Mouse (Mus musculus): ENCODE data around the gene Ttyh2. TPM values are rescaled to one million over a fixed set of nuclear protein-coding genes. Genes with fewer than 3 reads are reported as not detected.

Ttyh2 gene
- polyA plus RNA-seq, 1 experiment from 2014 or later: 17.3 TPM

GRCm38 (mm10) chr11:114653664-114654063, 21.6 kb upstream of the Ttyh2 start:
- Histone ChIP-seq H3K27me3 (ENCODE audit: control insufficient read depth, insufficient read depth, low read length) (no peaks in the 10 kb centered on the region; the same call in 1 of the 2 replicates), H3K9ac (ENCODE audit: low read length) (no peak overlapping the region), H3K36me3 (ENCODE audit: control insufficient read depth, insufficient read depth, low read length) (no peaks in the 10 kb centered on the region), H3K27ac (ENCODE audit: low read length) (no peak overlapping the region), H3K4me1 (ENCODE audit: control insufficient read depth, insufficient read depth, low read length) (no peaks in the 10 kb centered on the region), H3K9me3 (replicated peaks; ENCODE audit: control insufficient read depth, low read length) (no peaks in the 10 kb centered on the region), H3K4me3 (replicated peaks; ENCODE audit: low read length) (no peak overlapping the region), H3K4me2 (ENCODE audit: low read depth, low read length) (no peak overlapping the region)
- WGBS: 79% methylated on average over 6 of the region's 6 CpGs
- ATAC-seq (ENCODE audit: insufficient read depth, low FRiP score): no peak

GRCm38 (mm10) chr11:114654552-114654951, 20.7 kb upstream of the Ttyh2 start:
- Histone ChIP-seq H3K4me2 (ENCODE audit: low read depth, low read length) (no peak overlapping the region), H3K4me1 (ENCODE audit: control insufficient read depth, insufficient read depth, low read length) (no peaks in the 10 kb centered on the region), H3K9me3 (replicated peaks; ENCODE audit: control insufficient read depth, low read length) (no peaks in the 10 kb centered on the region), H3K36me3 (ENCODE audit: control insufficient read depth, insufficient read depth, low read length) (no peaks in the 10 kb centered on the region), H3K9ac (ENCODE audit: low read length) (no peak overlapping the region), H3K4me3 (replicated peaks; ENCODE audit: low read length) (no peak overlapping the region), H3K27me3 (ENCODE audit: control insufficient read depth, insufficient read depth, low read length) (no peaks in the 10 kb centered on the region; the same call in 1 of the 2 replicates), H3K27ac (ENCODE audit: low read length) (no peak overlapping the region)
- no peak for ATAC-seq (ENCODE audit: insufficient read depth, low FRiP score)
- 52% methylated on average over 5 of the region's 5 CpGs for WGBS

- Histone ChIP-seq H3K9ac (ENCODE audit: low read length) (no peak overlapping the region), H3K27ac (ENCODE audit: low read length) (no peak overlapping the region), H3K4me2 (ENCODE audit: low read depth, low read length) (no peak overlapping the region), H3K27me3 (ENCODE audit: control insufficient read depth, insufficient read depth, low read length) (no peaks in the 10 kb centered on the region; the same call in 1 of the 2 replicates), H3K36me3 (ENCODE audit: control insufficient read depth, insufficient read depth, low read length) (no peaks in the 10 kb centered on the region), H3K4me1 (ENCODE audit: control insufficient read depth, insufficient read depth, low read length) (no peaks in the 10 kb centered on the region), H3K4me3 (replicated peaks; ENCODE audit: low read length) (no peak overlapping the region), H3K9me3 (replicated peaks; ENCODE audit: control insufficient read depth, low read length) (no peaks in the 10 kb centered on the region)
- WGBS: 71% methylated on average over 7 of the region's 7 CpGs
- ATAC-seq (ENCODE audit: insufficient read depth, low FRiP score): no peak
These were observed 19.8 kb upstream of the Ttyh2 start for GRCm38 (mm10) chr11:114655350-114656008.

GRCm38 (mm10) chr11:114656994-114657644, 18.1 kb upstream of the Ttyh2 start:
- H3K4me3 ChIP-seq (replicated peaks; ENCODE audit: low read length): no peak overlapping the region
- no peak for ATAC-seq (ENCODE audit: insufficient read depth, low FRiP score)
- 27% methylated on average over 27 of the region's 27 CpGs for WGBS

GRCm38 (mm10) chr11:114657737-114658136, 17.5 kb upstream of the Ttyh2 start:
- no peak overlapping the region for H3K4me3 ChIP-seq (replicated peaks; ENCODE audit: low read length)
- no peaks in the 10 kb centered on the region for H3K4me1 ChIP-seq (ENCODE audit: control insufficient read depth, insufficient read depth, low read length)
- no peaks in the 10 kb centered on the region for H3K9me3 ChIP-seq (replicated peaks; ENCODE audit: control insufficient read depth, low read length)
- ATAC-seq (ENCODE audit: insufficient read depth, low FRiP score): no peak
- 12% methylated on average over 7 of the region's 7 CpGs for WGBS
- H3K4me2 ChIP-seq (ENCODE audit: low read depth, low read length): no peak overlapping the region
- H3K36me3 ChIP-seq (ENCODE audit: control insufficient read depth, insufficient read depth, low read length): no peaks in the 10 kb centered on the region
- H3K27ac ChIP-seq (ENCODE audit: low read length): no peak overlapping the region
- H3K9ac ChIP-seq (ENCODE audit: low read length): no peak overlapping the region
- H3K27me3 ChIP-seq (ENCODE audit: control insufficient read depth, insufficient read depth, low read length): no peaks in the 10 kb centered on the region; the same call in 1 of the 2 replicates

More at GRCm38 (mm10) chr11:114656994-114657644, 18.1 kb upstream of the Ttyh2 start:
- Histone ChIP-seq H3K36me3 (ENCODE audit: control insufficient read depth, insufficient read depth, low read length) (no peaks in the 10 kb centered on the region), H3K27ac (ENCODE audit: low read length) (no peak overlapping the region), H3K4me1 (ENCODE audit: control insufficient read depth, insufficient read depth, low read length) (no peaks in the 10 kb centered on the region), H3K9me3 (replicated peaks; ENCODE audit: control insufficient read depth, low read length) (no peaks in the 10 kb centered on the region), H3K4me2 (ENCODE audit: low read depth, low read length) (no peak overlapping the region), H3K9ac (ENCODE audit: low read length) (no peak overlapping the region), H3K27me3 (ENCODE audit: control insufficient read depth, insufficient read depth, low read length) (no peaks in the 10 kb centered on the region; the same call in 1 of the 2 replicates)

GRCm38 (mm10) chr11:114662161-114662560, 13.1 kb upstream of the Ttyh2 start:
- no peak overlapping the region for H3K27ac ChIP-seq (ENCODE audit: low read length)
- no peaks in the 10 kb centered on the region; the same call in 1 of the 2 replicates for H3K27me3 ChIP-seq (ENCODE audit: control insufficient read depth, insufficient read depth, low read length)
- no peak for ATAC-seq (ENCODE audit: insufficient read depth, low FRiP score)
- no peak overlapping the region for H3K9ac ChIP-seq (ENCODE audit: low read length)
- 86% methylated on average over 14 of the region's 14 CpGs for WGBS
- no peak overlapping the region for H3K4me3 ChIP-seq (replicated peaks; ENCODE audit: low read length)
- no peak overlapping the region for H3K4me2 ChIP-seq (ENCODE audit: low read depth, low read length)
- no peaks in the 10 kb centered on the region for H3K9me3 ChIP-seq (replicated peaks; ENCODE audit: control insufficient read depth, low read length)
- no peaks in the 10 kb centered on the region for H3K36me3 ChIP-seq (ENCODE audit: control insufficient read depth, insufficient read depth, low read length)
- H3K4me1 ChIP-seq (ENCODE audit: control insufficient read depth, insufficient read depth, low read length): no peaks in the 10 kb centered on the region

- Histone ChIP-seq H3K9me3 (replicated peaks; ENCODE audit: control insufficient read depth, low read length) (no peaks in the 10 kb centered on the region), H3K27ac (ENCODE audit: low read length) (no peak overlapping the region), H3K4me1 (ENCODE audit: control insufficient read depth, insufficient read depth, low read length) (no peaks in the 10 kb centered on the region), H3K9ac (ENCODE audit: low read length) (no peak overlapping the region), H3K4me3 (replicated peaks; ENCODE audit: low read length) (no peak overlapping the region), H3K4me2 (ENCODE audit: low read depth, low read length) (no peak overlapping the region), H3K27me3 (ENCODE audit: control insufficient read depth, insufficient read depth, low read length) (no peaks in the 10 kb centered on the region; the same call in 1 of the 2 replicates), H3K36me3 (ENCODE audit: control insufficient read depth, insufficient read depth, low read length) (no peaks in the 10 kb centered on the region)
- 31% methylated on average over 6 of the region's 6 CpGs for WGBS
- no peak for ATAC-seq (ENCODE audit: insufficient read depth, low FRiP score)
These were observed 12.4 kb upstream of the Ttyh2 start for GRCm38 (mm10) chr11:114662746-114663362.

- no peak for ATAC-seq (ENCODE audit: insufficient read depth, low FRiP score)
- WGBS: 67% methylated on average over 7 of the region's 7 CpGs
- Histone ChIP-seq H3K4me2 (ENCODE audit: low read depth, low read length) (no peak overlapping the region), H3K27ac (ENCODE audit: low read length) (no peak overlapping the region), H3K4me3 (replicated peaks; ENCODE audit: low read length) (no peak overlapping the region), H3K27me3 (ENCODE audit: control insufficient read depth, insufficient read depth, low read length) (no peaks in the 10 kb centered on the region; the same call in 1 of the 2 replicates), H3K9ac (ENCODE audit: low read length) (no peak overlapping the region), H3K4me1 (ENCODE audit: control insufficient read depth, insufficient read depth, low read length) (0 out of 2 replicates have a peak, but pooled peaks cover under 1% of the 10 kb centered on the region), H3K9me3 (replicated peaks; ENCODE audit: control insufficient read depth, low read length) (no peaks in the 10 kb centered on the region), H3K36me3 (ENCODE audit: control insufficient read depth, insufficient read depth, low read length) (no peaks in the 10 kb centered on the region)
These were observed 11.1 kb upstream of the Ttyh2 start for GRCm38 (mm10) chr11:114664164-114664563.

GRCm38 (mm10) chr11:114665463-114665862, 9.8 kb upstream of the Ttyh2 start:
- 54% methylated on average over 2 of the region's 2 CpGs for WGBS
- Histone ChIP-seq H3K4me3 (replicated peaks; ENCODE audit: low read length) (no peak overlapping the region), H3K9ac (ENCODE audit: low read length) (no peak overlapping the region), H3K4me1 (ENCODE audit: control insufficient read depth, insufficient read depth, low read length) (peaks cover 13% of the 10 kb centered on the region), H3K4me2 (ENCODE audit: low read depth, low read length) (no peak overlapping the region), H3K36me3 (ENCODE audit: control insufficient read depth, insufficient read depth, low read length) (0 out of 2 replicates have a peak, but pooled peaks cover under 1% of the 10 kb centered on the region), H3K9me3 (replicated peaks; ENCODE audit: control insufficient read depth, low read length) (no peaks in the 10 kb centered on the region), H3K27ac (ENCODE audit: low read length) (no peak overlapping the region), H3K27me3 (ENCODE audit: control insufficient read depth, insufficient read depth, low read length) (no peaks in the 10 kb centered on the region; the same call in 1 of the 2 replicates)
- no peak for ATAC-seq (ENCODE audit: insufficient read depth, low FRiP score)
